Mouse (Mus musculus): Measurements from ENCODE around the gene Slc15a2. TPM values are rescaled to one million over a fixed set of nuclear protein-coding genes. Genes with fewer than 3 reads are reported as not detected.

Gene Slc15a2
- 1 to 10 TPM; 1.4 to 2.8 TPM for total RNA-seq (2021)

- intact Hi-C loops (cut with DNase I), result no loop called here
- DNase-seq, result peak in 1 of 2 experiments; percentile 9
Observed at GRCm38 (mm10) chr16:36784594-36785313, at the start of gene Slc15a2. Slc15a2 (minus strand) TSS chr16:36784962.

GRCm38 (mm10) chr16:36828820-36829219, 44.1 kb upstream of the Slc15a2 start:
- no peak for DNase-seq
- intact Hi-C loops (cut with DNase I), result loop anchor here (10.0 kb wide), 1 partner anchor 754 kb away; the partner anchor contains the start of genes Ccdc58 and Fam162a

GRCm38 (mm10) chr16:36828054-36828786, 43.5 kb upstream of the Slc15a2 start, which contains the start of gene Iqcb1:
Iqcb1 (plus strand) TSS chr16:36828385.
- intact Hi-C loops (cut with DNase I), result loop anchor here (10.0 kb wide), 1 partner anchor 753 kb away; the partner anchor contains the start of genes Ccdc58 and Fam162a
- DNase-seq, result peak; percentile 78 to 84

GRCm38 (mm10) chr16:36827611-36828053, 42.9 kb upstream of the Slc15a2 start:
- DNase-seq, result no peak
- intact Hi-C loops (cut with DNase I), result loop anchor here (10.0 kb wide), 1 partner anchor 753 kb away; the partner anchor contains the start of genes Ccdc58 and Fam162a

GRCm38 (mm10) chr16:36821474-36821873, 36.7 kb upstream of the Slc15a2 start:
- intact Hi-C loops (cut with DNase I), result loop anchor here (10.0 kb wide), 1 partner anchor 747 kb away; the partner anchor contains the start of genes Ccdc58 and Fam162a

GRCm38 (mm10) chr16:36820747-36821146, 36.0 kb upstream of the Slc15a2 start:
- no peak for DNase-seq
- intact Hi-C loops (cut with DNase I), result loop anchor here (10.0 kb wide), 1 partner anchor 746 kb away; the partner anchor contains the start of genes Ccdc58 and Fam162a

More at GRCm38 (mm10) chr16:36821474-36821873, 36.7 kb upstream of the Slc15a2 start:
- DNase-seq, result no peak

- intact Hi-C loops (cut with DNase I), result loop anchor here (10.0 kb wide), 1 partner anchor 745 kb away; the partner anchor contains the start of genes Ccdc58 and Fam162a
- no peak for DNase-seq
Observed at GRCm38 (mm10) chr16:36820016-36820415, 35.3 kb upstream of the Slc15a2 start.

- intact Hi-C loops (cut with DNase I), result loop anchor here (1.0 to 5.0 kb wide), 3 partner anchors 94 to 344 kb away; partner anchors contain the start of gene Polq
Observed at GRCm38 (mm10) chr16:36817321-36817926, 32.7 kb upstream of the Slc15a2 start.

GRCm38 (mm10) chr16:36816916-36817315, 32.2 kb upstream of the Slc15a2 start:
- DNase-seq, result no peak
- intact Hi-C loops (cut with DNase I), result loop anchor here (1.0 to 5.0 kb wide), 3 partner anchors 94 to 344 kb away; partner anchors contain the start of gene Polq

More at GRCm38 (mm10) chr16:36817321-36817926, 32.7 kb upstream of the Slc15a2 start:
- peak; percentile 43 to 54 for DNase-seq

- intact Hi-C loops (cut with DNase I), result no loop called here
- DNase-seq, result no peak
Observed at GRCm38 (mm10) chr16:36813680-36814079, 28.9 kb upstream of the Slc15a2 start.

- intact Hi-C loops (cut with DNase I), result no loop called here
- no peak for DNase-seq
Observed at GRCm38 (mm10) chr16:36808616-36809015, 23.9 kb upstream of the Slc15a2 start.

- intact Hi-C loops (cut with DNase I), result no loop called here
Observed at GRCm38 (mm10) chr16:36802361-36802760, 17.6 kb upstream of the Slc15a2 start.

GRCm38 (mm10) chr16:36798334-36798733, 13.6 kb upstream of the Slc15a2 start:
- no peak for DNase-seq
- intact Hi-C loops (cut with DNase I), result no loop called here

More at GRCm38 (mm10) chr16:36802361-36802760, 17.6 kb upstream of the Slc15a2 start:
- no peak for DNase-seq

GRCm38 (mm10) chr16:36794976-36795375, 10.2 kb upstream of the Slc15a2 start:
- intact Hi-C loops (cut with DNase I), result no loop called here
- no peak for DNase-seq

GRCm38 (mm10) chr16:36790166-36790565, 5.4 kb upstream of the Slc15a2 start:
- no peak for DNase-seq
- intact Hi-C loops (cut with DNase I), result no loop called here

GRCm38 (mm10) chr16:36786466-36786865, 1.7 kb upstream of the Slc15a2 start:
- intact Hi-C loops (cut with DNase I), result no loop called here
- no peak for DNase-seq

- intact Hi-C loops (cut with DNase I), result no loop called here
- DNase-seq, result no peak
Observed at GRCm38 (mm10) chr16:36784146-36784545, 616 bp downstream of the Slc15a2 start.

- intact Hi-C loops (cut with DNase I), result no loop called here
- no peak for DNase-seq
Observed at GRCm38 (mm10) chr16:36775658-36776057, 9.1 kb downstream of the Slc15a2 start.

GRCm38 (mm10) chr16:36772996-36773395, 11.8 kb downstream of the Slc15a2 start:
- DNase-seq, result no peak
- intact Hi-C loops (cut with DNase I), result no loop called here

GRCm38 (mm10) chr16:36771703-36772102, 13.1 kb downstream of the Slc15a2 start:
- intact Hi-C loops (cut with DNase I), result no loop called here
- DNase-seq, result no peak
